Mouse (Mus musculus): ENCODE results near the gene Top3b. TPM values are rescaled to one million over a fixed set of nuclear protein-coding genes. Genes with fewer than 3 reads are reported as not detected.

The Top3b gene
- 37.2 and 40.3 TPM in 2 replicates for polyA plus RNA-seq (2015; fragmentation: Nextera tagmentation; extraction: Ambion mirVana)

GRCm38 (mm10) chr16:16870617-16871331 is at the start of gene Top3b, which contains the start of gene Vpreb1:
Gene Top3b, plus strand, starts transcription at chr16:16870736.
Gene Vpreb1, minus strand, starts transcription at chr16:16870843.

DNA sequence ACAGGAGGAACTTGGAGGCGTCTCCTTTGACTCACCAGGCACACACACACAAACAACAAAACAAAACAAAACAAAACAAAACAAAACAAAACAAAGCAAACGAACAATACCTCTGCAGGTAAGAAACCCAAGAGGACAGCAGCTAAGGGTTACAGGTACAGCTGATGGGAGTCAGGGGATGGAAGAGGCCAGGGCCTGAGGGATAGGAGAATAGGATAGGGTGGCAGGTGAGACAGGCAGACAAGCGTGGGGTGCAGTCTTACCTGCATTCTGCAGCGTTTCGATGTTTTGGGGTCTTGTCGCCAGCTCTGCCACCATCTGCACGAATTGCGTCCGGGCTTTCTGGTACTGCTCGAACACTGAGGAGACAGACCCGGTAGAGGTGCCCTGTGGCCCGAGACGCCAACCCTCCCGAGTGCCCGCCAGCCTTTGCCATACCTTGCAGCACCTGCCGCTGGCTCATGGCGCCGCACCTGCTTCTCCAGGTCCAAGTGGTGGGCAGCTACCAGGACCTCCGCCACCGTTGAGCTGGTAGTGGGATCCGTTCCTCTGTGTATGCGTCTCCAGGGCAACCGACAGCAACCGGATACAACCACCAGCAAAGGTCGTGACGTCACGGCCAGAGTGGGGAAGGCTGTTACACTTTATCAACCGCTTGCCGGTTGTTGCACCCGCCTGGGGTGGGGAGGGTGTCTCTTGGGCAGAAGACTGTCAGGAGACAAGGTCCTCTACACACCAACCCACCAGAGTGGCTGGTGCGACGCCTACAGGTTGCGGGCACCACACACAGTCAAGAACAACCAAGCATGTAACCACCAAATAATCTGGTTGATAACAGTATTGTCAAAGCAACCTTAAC is 41.5 kb upstream of the Top3b start, which contains the start of gene Spag6l:
Gene Spag6l, minus strand, starts transcription at position 700 of the 859 bp plus-strand sequence.

GRCm38 (mm10) chr16:16863978-16864377 is 6.6 kb upstream of the Top3b start, which contains the start of gene Igll1:
Gene Igll1, minus strand, starts transcription at chr16:16863985.

GRCm38 (mm10) chr16:16896382-16897055 is 26.0 kb downstream of the Top3b start, which contains the start of gene Ppm1f:
Gene Ppm1f, plus strand, starts transcription at chr16:16896469.

Other genes starting within 250 kb of the Top3b start
- gene Olfr19, start 194.3 kb upstream of the Top3b start, polyA plus RNA-seq (2015; fragmentation: Nextera tagmentation; extraction: Ambion mirVana), result not detected in 2 replicates
- gene Spag6l, start 41.3 kb upstream of the Top3b start, polyA plus RNA-seq (2015; fragmentation: Nextera tagmentation; extraction: Ambion mirVana), result 0.12 TPM in 1 of 2 replicates, not detected in the other
- 19.5 and 31.4 TPM in 2 replicates for gene Igll1, start 6.8 kb upstream of the Top3b start, polyA plus RNA-seq (2015; fragmentation: Nextera tagmentation; extraction: Ambion mirVana)
- 17.3 and 25.3 TPM in 2 replicates for gene Vpreb1, start 107 bp downstream of the Top3b start, polyA plus RNA-seq (2015; fragmentation: Nextera tagmentation; extraction: Ambion mirVana)
- 7.7 and 9.3 TPM in 2 replicates for gene Ppm1f, start 25.7 kb downstream of the Top3b start, polyA plus RNA-seq (2015; fragmentation: Nextera tagmentation; extraction: Ambion mirVana)
- gene Mapk1, start 112.6 kb downstream of the Top3b start, polyA plus RNA-seq (2015; fragmentation: Nextera tagmentation; extraction: Ambion mirVana), result 89.7 and 91.6 TPM in 2 replicates
- gene Ypel1, start 199.0 kb downstream of the Top3b start, polyA plus RNA-seq (2015; fragmentation: Nextera tagmentation; extraction: Ambion mirVana), result 2.8 and 3.9 TPM in 2 replicates
- 61.7 and 73.1 TPM in 2 replicates for gene Ppil2, start 240.5 kb downstream of the Top3b start, polyA plus RNA-seq (2015; fragmentation: Nextera tagmentation; extraction: Ambion mirVana)